Mouse (Mus musculus) frontal cortex, postnatal 10 days (tissue): ENCODE results near the gene Gm49393.
"Not testable (repeated sequence)": the region's sequence is repeated elsewhere in the genome, so short reads cannot be mapped to it uniquely, and the experiment has no call there.

Experiments used
- DNase-seq, 2 experiments: peaks; one replicate each; pipeline ENCODE4 v3.0.0; 2022; ENCODE audit warnings: low spot score in 2 of 2, mixed read lengths in 1 of 2

Gene Gm49393

GRCm38 (mm10) chr13:60935490-60935889 is at the start of gene Gm49393:
TSS of gene Gm49393 (minus strand) at chr13:60935590.
- DNase-seq: not testable (repeated sequence)

GRCm38 (mm10) chr13:60972319-60972718 is 36.9 kb upstream of the Gm49393 start:
- not testable (repeated sequence) for DNase-seq

- DNase-seq: not testable (repeated sequence)
Observed at GRCm38 (mm10) chr13:60963985-60964384, 28.6 kb upstream of the Gm49393 start.

GRCm38 (mm10) chr13:60961706-60962105 is 26.3 kb upstream of the Gm49393 start:
- no peak for DNase-seq

- not testable (repeated sequence) for DNase-seq
Observed at GRCm38 (mm10) chr13:60941884-60942283, 6.5 kb upstream of the Gm49393 start, which contains the start of gene Tpbpa. TSS of gene Tpbpa (minus strand) at chr13:60941984.

- DNase-seq: peak in 1 of 2 experiments; percentile 3
Observed at GRCm38 (mm10) chr13:60936500-60936901, 1.1 kb upstream of the Gm49393 start, which contains the start of the genes Gm49391 and Ctla2a. TSS of gene Gm49391 (minus strand) at chr13:60936571. TSS of gene Ctla2a (minus strand) at chr13:60936625.

GRCm38 (mm10) chr13:60904780-60905179 is 30.6 kb downstream of the Gm49393 start, which contains the start of gene Tpbpb:
TSS of gene Tpbpb (minus strand) at chr13:60904880.
- not testable (repeated sequence) for DNase-seq

- DNase-seq: peak; percentile 4 to 14
Observed at GRCm38 (mm10) chr13:60897328-60897727, 38.1 kb downstream of the Gm49393 start, which contains the start of gene Ctla2b. TSS of gene Ctla2b (minus strand) at chr13:60897447.

- DNase-seq: not testable (repeated sequence)
Observed at GRCm38 (mm10) chr13:60896794-60897193, 38.6 kb downstream of the Gm49393 start, which contains the start of gene Gm49392. TSS of gene Gm49392 (minus strand) at chr13:60896894.

- no peak for DNase-seq
Observed at GRCm38 (mm10) chr13:60895406-60896160, 39.8 kb downstream of the Gm49393 start.

- no peak for DNase-seq
Observed at GRCm38 (mm10) chr13:60892301-60892700, 43.1 kb downstream of the Gm49393 start.

GRCm38 (mm10) chr13:60864281-60864680 is 71.1 kb downstream of the Gm49393 start, which contains the start of gene 4930486L24Rik:
TSS of gene 4930486L24Rik (minus strand) at chr13:60864475.
- DNase-seq: no peak

GRCm38 (mm10) chr13:60848241-60849120 is 86.9 kb downstream of the Gm49393 start:
- DNase-seq: no peak

GRCm38 (mm10) chr13:60843153-60843552 is 92.2 kb downstream of the Gm49393 start:
- DNase-seq: no peak

- DNase-seq: no peak
Observed at GRCm38 (mm10) chr13:60842703-60843102, 92.7 kb downstream of the Gm49393 start.

- no peak for DNase-seq
Observed at GRCm38 (mm10) chr13:60839353-60839902, 96.0 kb downstream of the Gm49393 start.

- no peak for DNase-seq
Observed at GRCm38 (mm10) chr13:60826052-60826451, 109.3 kb downstream of the Gm49393 start.

GRCm38 (mm10) chr13:60820486-60821175 is 114.8 kb downstream of the Gm49393 start:
- no peak for DNase-seq

GRCm38 (mm10) chr13:60819469-60819868 is 115.9 kb downstream of the Gm49393 start:
- DNase-seq: peak in 1 of 2 experiments; percentile 24

GRCm38 (mm10) chr13:60813722-60814121 is 121.7 kb downstream of the Gm49393 start:
- no peak for DNase-seq

GRCm38 (mm10) chr13:60812768-60813167 is 122.6 kb downstream of the Gm49393 start:
- no peak for DNase-seq
